Mouse (Mus musculus) embryo, embryonic 9.5 days (tissue): ENCODE data around the gene Qser1.
A peak's percentile ranks its signal among the peaks of the same experiment; 100 is the strongest.

Experiments used
- DNase-seq: peaks from one replicate; pipeline ENCODE4 v3.0.0-alpha.2; 2017; ENCODE audit errors: extremely low spot score

Qser1 gene

DNA sequence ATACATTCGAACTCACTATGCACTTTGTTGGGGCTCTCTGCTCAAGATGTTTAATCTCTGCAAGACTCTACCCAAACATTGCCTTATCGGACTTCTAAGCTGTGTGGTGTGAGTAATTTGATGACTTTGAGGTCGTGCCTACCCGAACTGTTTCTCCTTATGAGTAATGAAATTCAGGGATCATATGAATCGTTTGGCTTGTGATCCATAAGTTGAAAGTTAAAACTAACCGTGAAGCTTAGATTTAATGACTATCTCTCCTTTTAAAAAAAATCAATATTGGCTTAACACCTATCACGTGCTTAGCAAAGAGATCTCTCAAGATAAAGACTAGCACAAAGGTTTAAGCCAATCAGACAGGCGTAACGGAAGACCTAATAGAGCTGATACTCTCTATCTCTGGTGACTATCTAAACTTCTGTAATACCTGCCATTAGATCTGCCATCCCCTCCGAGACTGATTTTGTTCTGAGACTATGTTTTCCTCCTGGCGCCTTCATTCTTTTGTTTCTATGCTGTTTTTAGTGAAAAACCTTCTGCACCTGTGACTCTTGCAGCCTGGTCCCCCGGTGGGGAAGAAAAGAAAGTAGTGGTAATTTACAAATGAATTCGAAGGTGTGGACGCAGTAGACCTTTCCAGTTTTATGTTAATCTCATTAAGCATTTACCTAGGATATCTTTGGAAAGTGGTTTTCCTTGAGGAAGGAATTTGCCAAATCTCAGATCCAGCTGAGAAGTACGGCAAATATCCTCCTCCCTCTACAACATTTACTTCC lies 1.2 kb upstream of the Qser1 start:
- peak; percentile 33 for DNase-seq

DNA sequence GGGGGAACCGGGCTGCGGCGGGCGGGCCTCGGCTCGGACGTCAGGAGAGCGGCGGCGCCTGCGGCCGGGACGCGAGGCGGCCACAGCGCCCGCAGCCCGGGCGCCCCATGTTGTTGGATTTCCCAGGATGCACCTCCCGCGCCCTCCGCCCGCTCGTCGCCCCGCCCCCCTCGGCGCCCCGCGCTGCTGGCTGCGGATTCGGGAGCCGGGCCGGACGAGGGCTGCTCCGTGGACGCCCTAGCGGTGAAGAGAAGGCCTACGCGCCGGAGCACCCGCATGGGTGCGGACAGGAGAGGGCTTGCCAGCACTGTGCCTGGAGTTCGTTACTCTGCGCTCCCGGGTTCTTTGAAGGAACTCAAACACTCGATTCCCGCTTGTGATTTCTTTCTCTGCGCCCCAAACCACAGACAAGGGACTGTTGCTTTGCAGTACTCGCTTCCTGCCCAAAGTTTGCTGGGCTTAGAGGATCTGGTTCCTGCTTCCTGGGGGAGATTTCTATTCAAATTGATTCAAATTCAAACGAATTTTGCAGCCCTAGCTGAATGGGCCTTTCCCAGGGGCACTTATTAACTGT lies 393 bp upstream of the Qser1 start:
- DNase-seq: peak; percentile 95

DNA sequence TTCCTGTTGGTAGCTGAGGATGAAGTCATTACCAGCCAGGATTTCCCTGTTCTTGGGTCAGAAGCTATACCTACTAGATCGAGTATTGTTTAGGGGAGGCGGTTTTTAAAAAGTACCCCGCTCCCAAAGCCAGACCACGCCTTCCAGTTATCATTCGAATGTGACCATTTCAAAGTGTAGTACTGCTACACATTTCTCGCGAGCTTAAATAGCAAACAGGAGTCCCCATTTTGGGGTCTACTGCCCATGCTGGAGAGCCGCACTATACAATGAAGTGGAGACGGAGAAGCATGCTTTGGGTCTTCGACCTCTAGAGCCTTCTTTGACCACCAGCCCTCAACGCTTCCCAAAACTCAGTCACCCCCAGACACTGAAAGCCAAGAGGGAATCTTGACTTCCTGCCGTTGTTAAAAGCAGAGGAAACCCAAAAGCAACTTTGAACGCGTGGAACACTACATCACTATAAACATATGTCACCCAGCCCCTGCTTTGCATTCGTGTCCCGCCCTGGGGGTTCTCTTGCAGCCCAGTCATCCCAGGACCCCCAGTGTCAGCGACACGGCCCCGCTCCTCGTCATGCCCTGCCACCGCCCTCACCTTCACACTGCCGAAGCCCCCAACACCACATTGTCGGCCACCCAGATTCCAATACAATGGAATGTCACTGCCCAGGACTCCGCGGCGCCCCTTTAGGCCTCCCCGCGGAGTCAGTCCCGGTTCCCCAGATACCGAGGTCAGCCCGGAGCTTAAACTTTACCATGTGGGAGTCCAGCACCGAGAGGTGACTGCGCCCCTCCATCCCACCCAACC lies 794 bp downstream of the Qser1 start:
- DNase-seq: peak; percentile 77

- no peak for DNase-seq
Observed at GRCm38 (mm10) chr2:104814181-104814951, 2.2 kb downstream of the Qser1 start.

GRCm38 (mm10) chr2:104805435-104805834 lies 11.1 kb downstream of the Qser1 start:
- DNase-seq: no peak

- no peak for DNase-seq
Observed at GRCm38 (mm10) chr2:104774763-104775162, 41.8 kb downstream of the Qser1 start.

- no peak for DNase-seq
Observed at GRCm38 (mm10) chr2:104768697-104769096, 47.9 kb downstream of the Qser1 start.

GRCm38 (mm10) chr2:104764018-104764417 lies 52.5 kb downstream of the Qser1 start:
- DNase-seq: no peak

GRCm38 (mm10) chr2:104763134-104763703 lies 53.3 kb downstream of the Qser1 start:
- DNase-seq: no peak

GRCm38 (mm10) chr2:104750611-104751010 lies 65.9 kb downstream of the Qser1 start:
- DNase-seq: no peak

DNA sequence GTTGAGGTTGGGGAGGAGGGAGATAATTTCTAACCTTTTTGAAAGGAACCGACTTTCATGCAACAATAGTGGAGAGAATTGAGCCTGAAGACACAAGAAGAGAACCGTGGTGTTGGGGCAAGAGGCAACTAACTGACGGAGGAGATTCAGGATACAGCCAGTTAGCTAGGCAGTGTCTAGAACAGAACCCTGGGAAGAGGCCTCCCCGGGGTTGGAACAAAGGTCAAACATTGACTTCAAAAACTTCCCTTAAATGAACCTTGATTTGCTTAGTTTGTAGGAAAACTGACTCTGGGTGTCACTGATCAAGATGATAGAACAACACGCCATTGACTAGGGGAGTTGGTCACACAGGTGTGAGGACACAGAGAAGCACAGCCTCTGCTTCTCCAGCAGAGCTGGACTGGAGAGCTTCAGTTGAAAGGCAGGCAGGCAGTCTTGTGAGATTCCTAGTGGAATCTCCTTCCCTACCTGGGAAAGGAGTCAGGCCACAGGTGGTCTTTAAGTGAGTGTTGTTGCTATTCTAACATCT lies 67.8 kb downstream of the Qser1 start:
- no peak for DNase-seq

DNA sequence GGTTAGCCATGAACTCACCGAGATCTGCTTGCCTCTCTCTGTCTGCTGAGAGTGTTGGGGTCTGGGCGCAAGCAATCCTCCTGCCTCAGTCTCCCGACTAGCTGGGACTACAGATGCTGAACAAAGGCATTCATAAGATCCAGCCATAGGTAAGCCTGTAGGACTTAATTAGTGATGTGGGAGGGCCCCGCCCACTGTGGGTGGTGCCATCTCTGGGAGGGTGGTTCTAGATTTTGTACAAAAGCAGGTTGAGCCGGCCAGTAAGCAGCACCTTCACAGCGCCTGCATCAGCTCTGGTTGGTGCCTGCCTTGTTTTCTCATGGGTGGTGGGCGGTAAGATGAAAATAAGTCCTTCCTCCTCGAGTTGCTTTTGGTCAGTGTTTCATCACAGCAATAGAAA lies 70.3 kb downstream of the Qser1 start:
- DNase-seq: no peak

DNA sequence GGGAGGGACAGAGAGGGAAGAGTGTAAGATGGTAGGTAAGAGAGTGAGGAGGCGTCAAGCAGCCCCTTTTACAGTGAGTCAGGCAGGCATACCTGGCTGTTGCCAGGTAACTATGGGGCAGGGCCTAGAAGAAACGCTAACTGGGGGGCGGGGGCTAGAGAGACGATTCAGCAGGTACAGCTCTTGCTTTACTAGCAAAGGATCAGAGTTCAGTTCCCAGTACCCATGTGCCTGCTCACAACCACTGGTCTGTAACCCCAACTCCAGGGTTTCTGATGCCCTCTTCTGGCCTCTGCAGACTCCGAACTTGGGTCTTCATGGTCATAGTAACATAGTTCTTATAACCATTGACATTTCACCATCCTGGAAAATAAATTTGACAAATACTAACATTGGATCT lies 72.6 kb downstream of the Qser1 start:
- DNase-seq: no peak

DNA sequence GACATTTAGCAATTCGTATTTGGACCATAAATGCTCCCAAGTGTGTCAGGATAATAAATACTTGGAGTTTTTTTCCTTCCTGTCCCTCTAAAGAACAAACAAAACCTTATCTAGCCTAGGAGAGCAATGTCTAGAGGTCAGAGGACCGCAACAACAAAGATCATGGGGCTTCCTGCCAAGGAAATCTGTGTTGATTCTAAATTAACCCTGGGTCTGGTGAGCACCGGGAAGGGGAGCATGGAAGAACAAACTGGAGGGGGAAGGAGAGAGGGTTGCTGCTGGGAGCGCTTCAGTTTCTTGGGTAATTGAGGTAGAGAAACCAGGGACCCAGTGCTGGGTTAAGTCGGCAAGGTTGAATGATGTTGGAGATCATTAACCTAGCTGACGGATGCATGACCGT lies 73.4 kb downstream of the Qser1 start:
- no peak for DNase-seq

GRCm38 (mm10) chr2:104742741-104743064 lies 73.9 kb downstream of the Qser1 start, which contains the start of gene Depdc7:
Depdc7 (minus strand) TSS chr2:104742878.
- peak; percentile 84 for DNase-seq

DNA sequence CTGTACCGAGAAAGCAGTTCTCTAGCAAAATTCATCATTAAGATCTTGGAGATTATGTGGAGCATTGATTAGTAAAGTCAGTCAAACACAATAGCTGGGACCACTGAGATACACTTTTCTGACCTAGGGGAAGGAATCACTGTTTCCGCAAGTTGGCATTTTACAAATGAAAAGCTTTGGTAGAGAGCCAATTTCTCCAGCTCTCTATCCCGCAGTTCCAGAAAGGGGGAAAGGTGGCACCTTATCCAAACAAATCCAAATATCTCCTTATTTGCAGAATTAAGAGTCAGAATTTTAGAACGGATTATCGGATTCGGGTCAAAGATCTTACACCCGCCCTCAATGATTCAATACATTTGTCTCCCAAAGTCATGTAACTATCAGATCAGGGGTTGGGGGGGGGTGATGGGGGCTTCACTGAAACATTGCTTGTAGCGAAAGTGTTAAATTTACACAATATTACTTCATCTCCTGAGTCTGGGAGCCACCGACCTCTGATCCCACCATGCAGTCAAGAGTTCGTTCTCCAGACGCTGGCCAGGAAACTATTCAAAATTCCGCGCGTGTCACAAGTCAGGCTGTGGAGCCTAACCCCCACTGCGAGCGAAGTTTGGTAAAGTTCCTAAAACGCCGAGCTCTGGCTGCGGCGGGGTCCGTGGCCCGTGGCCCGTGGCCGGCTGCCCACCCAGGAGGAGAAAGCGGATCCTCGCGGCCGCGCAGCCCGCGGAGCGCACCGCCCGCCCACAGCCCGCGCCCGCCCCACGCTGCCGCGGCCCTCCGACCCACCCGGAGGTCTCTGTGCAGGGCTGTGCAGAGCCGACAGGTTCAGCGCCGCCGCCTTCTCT lies 74.4 kb downstream of the Qser1 start:
- DNase-seq: peak; percentile 15

DNA sequence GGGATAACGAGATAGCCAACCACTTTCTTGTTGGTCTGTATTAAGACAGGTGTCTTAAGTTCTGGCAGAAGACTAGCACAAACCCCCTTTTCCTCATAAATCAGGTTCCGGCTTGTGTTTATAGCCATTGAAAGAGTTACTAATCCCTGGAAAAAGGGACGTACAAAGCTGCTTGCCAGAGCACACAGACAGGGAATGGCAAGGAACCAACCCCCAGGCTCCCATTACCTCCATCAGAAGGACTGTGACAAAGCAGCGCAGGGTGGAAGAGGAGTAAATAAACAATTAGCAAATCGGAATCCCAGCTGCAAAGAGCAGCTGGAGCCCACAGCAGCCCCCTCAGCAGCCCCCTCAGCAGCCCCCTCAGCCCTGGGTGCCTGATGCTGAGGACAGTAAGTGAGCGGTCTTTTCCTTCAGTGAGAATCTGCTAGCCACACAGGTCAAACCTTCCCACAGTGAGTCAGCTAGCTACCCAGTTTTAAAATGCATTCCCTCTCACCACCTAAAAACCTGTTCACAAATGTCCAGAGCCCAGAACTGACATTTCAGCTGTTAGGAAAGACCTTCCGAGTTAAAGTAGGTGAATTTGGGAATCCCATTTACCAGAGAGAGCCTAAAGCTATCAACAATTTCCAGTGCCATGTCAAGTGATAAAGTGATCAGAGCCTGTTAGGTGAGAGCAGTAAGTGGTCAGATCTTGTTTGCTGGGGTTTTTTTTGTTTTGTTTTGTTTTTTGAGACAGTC lies 75.4 kb downstream of the Qser1 start:
- peak; percentile 15 for DNase-seq

GRCm38 (mm10) chr2:104740248-104740949 lies 76.2 kb downstream of the Qser1 start:
- DNase-seq: no peak

- no peak for DNase-seq
Observed at GRCm38 (mm10) chr2:104739691-104740090, 76.9 kb downstream of the Qser1 start.
